Mouse (Mus musculus): ENCODE data around the gene Nek9. TPM values are rescaled to one million over a fixed set of nuclear protein-coding genes. Genes with fewer than 3 reads are reported as not detected.

The Nek9 gene
- 10 to 100 TPM; 11.2 to 13.9 TPM for polyA plus RNA-seq (2017; shearing (Covaris generic))

- peak; percentile 95 for ATAC-seq
These were observed at the start of gene Nek9 for GRCm38 (mm10) chr12:85339243-85339729. TSS of gene Nek9 (minus strand) at chr12:85339362.

GRCm38 (mm10) chr12:85385995-85386375 is 46.8 kb upstream of the Nek9 start:
- ATAC-seq: no peak

GRCm38 (mm10) chr12:85385329-85385994 is 46.3 kb upstream of the Nek9 start:
- no peak for ATAC-seq

GRCm38 (mm10) chr12:85382761-85383680 is 43.9 kb upstream of the Nek9 start:
- ATAC-seq: peak; percentile 82

GRCm38 (mm10) chr12:85381570-85381969 is 42.4 kb upstream of the Nek9 start:
- no peak for ATAC-seq

GRCm38 (mm10) chr12:85380942-85381341 is 41.8 kb upstream of the Nek9 start:
- no peak for ATAC-seq

GRCm38 (mm10) chr12:85380308-85380707 is 41.1 kb upstream of the Nek9 start:
- no peak for ATAC-seq

GRCm38 (mm10) chr12:85378271-85378670 is 39.1 kb upstream of the Nek9 start:
- ATAC-seq: no peak

GRCm38 (mm10) chr12:85374561-85375272 is 35.6 kb upstream of the Nek9 start, which contains the start of gene Tmed10:
TSS of gene Tmed10 (minus strand) at chr12:85374847.
- ATAC-seq: peak; percentile 88

GRCm38 (mm10) chr12:85373591-85374560 is 34.7 kb upstream of the Nek9 start:
- ATAC-seq: peak; percentile 60

GRCm38 (mm10) chr12:85372068-85372665 is 33.0 kb upstream of the Nek9 start:
- no peak for ATAC-seq

- ATAC-seq: no peak
These were observed 29.4 kb upstream of the Nek9 start for GRCm38 (mm10) chr12:85368441-85369063.

GRCm38 (mm10) chr12:85366271-85366670 is 27.1 kb upstream of the Nek9 start:
- no peak for ATAC-seq

GRCm38 (mm10) chr12:85362510-85362909 is 23.3 kb upstream of the Nek9 start:
- no peak for ATAC-seq

GRCm38 (mm10) chr12:85361580-85361979 is 22.4 kb upstream of the Nek9 start:
- no peak for ATAC-seq

- ATAC-seq: no peak
These were observed 22.0 kb upstream of the Nek9 start for GRCm38 (mm10) chr12:85361165-85361564.

- ATAC-seq: no peak
These were observed 14.9 kb upstream of the Nek9 start for GRCm38 (mm10) chr12:85354061-85354460.

- no peak for ATAC-seq
These were observed 11.5 kb upstream of the Nek9 start for GRCm38 (mm10) chr12:85350407-85351232.

- no peak for ATAC-seq
These were observed 9.2 kb upstream of the Nek9 start for GRCm38 (mm10) chr12:85348338-85348737.

- no peak for ATAC-seq
These were observed 8.0 kb upstream of the Nek9 start for GRCm38 (mm10) chr12:85347196-85347595.

Data from CD4-positive, CD25-positive, alpha-beta regulatory T cell, adult 4 months (primary cell).